Mouse (Mus musculus): ENCODE results near the gene Fam107b. TPM values are rescaled to one million over a fixed set of nuclear protein-coding genes. Genes with fewer than 3 reads are reported as not detected.
"Not testable (repeated sequence)": the region's sequence is repeated elsewhere in the genome, so short reads cannot be mapped to it uniquely, and the experiment has no call there.

Fam107b gene
- polyA plus RNA-seq, 2 experiments from 2014 or later = 231 to 265 TPM

- ATAC-seq = no peak
These were observed 88.6 kb downstream of the Fam107b start for GRCm38 (mm10) chr2:3658900-3659299.

- ATAC-seq = no peak
These were observed 89.1 kb downstream of the Fam107b start for GRCm38 (mm10) chr2:3659300-3659910.

GRCm38 (mm10) chr2:3664086-3664485 lies 93.8 kb downstream of the Fam107b start:
- ATAC-seq = no peak

- ATAC-seq = no peak
These were observed 98.4 kb downstream of the Fam107b start for GRCm38 (mm10) chr2:3668682-3669081.

GRCm38 (mm10) chr2:3669646-3670045 lies 99.4 kb downstream of the Fam107b start:
- ATAC-seq = no peak

- ATAC-seq = no peak
These were observed 102.5 kb downstream of the Fam107b start for GRCm38 (mm10) chr2:3672654-3673367.

GRCm38 (mm10) chr2:3675481-3675880 lies 105.2 kb downstream of the Fam107b start:
- ATAC-seq = no peak

- no peak for ATAC-seq
These were observed 112.4 kb downstream of the Fam107b start for GRCm38 (mm10) chr2:3682699-3683098.

- no peak for ATAC-seq
These were observed 113.1 kb downstream of the Fam107b start for GRCm38 (mm10) chr2:3683343-3683742.

GRCm38 (mm10) chr2:3683751-3684229 lies 113.5 kb downstream of the Fam107b start:
- no peak for ATAC-seq

- ATAC-seq = no peak
These were observed 119.9 kb downstream of the Fam107b start for GRCm38 (mm10) chr2:3690221-3690620.

- ATAC-seq = no peak
These were observed 122.5 kb downstream of the Fam107b start for GRCm38 (mm10) chr2:3692833-3693232.

- no peak for ATAC-seq
These were observed 125.6 kb downstream of the Fam107b start for GRCm38 (mm10) chr2:3695900-3696299.

GRCm38 (mm10) chr2:3700368-3700767 lies 130.1 kb downstream of the Fam107b start:
- ATAC-seq = no peak

- ATAC-seq = no peak
These were observed 132.4 kb downstream of the Fam107b start for GRCm38 (mm10) chr2:3702640-3703190.

GRCm38 (mm10) chr2:3703806-3704205 lies 133.5 kb downstream of the Fam107b start:
- peak; percentile 50 for ATAC-seq

GRCm38 (mm10) chr2:3704311-3705162 lies 134.2 kb downstream of the Fam107b start:
- no peak for ATAC-seq

- ATAC-seq = not testable (repeated sequence)
These were observed 135.0 kb downstream of the Fam107b start for GRCm38 (mm10) chr2:3705283-3705682.

- ATAC-seq = no peak
These were observed 136.9 kb downstream of the Fam107b start for GRCm38 (mm10) chr2:3707236-3707635.

- no peak for ATAC-seq
These were observed 138.3 kb downstream of the Fam107b start for GRCm38 (mm10) chr2:3708621-3709020.

GRCm38 (mm10) chr2:3709882-3710281 lies 139.6 kb downstream of the Fam107b start:
- ATAC-seq = no peak

GRCm38 (mm10) chr2:3710521-3710920 lies 140.2 kb downstream of the Fam107b start:
- peak; percentile 70 for ATAC-seq
